Mouse (Mus musculus): ENCODE data around the gene Csmd2. TPM values are rescaled to one million over a fixed set of nuclear protein-coding genes. Genes with fewer than 3 reads are reported as not detected.

Csmd2 gene
- polyA plus RNA-seq, 1 experiment from 2014 or later = 0.21 TPM

DNA sequence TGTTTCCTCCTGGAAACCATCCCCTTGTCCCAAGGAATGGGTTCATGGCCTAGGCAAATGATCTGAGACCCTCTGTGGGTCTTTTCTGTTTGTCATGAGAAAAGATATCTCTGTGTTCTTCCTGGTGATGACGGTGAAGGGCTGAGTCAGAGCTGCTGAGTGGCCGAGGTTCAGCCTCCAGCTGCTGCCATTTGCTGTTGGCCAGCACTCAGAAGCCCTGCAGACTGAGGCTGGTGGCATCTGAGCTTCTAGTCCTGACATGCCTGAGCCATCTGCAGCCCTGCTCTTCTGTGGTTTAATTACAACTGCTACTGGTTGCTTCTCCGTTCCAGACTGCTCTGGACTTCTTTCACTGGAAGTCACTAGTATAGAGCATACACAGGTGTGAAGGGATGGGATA lies 277.7 kb downstream of the Csmd2 start:
- ATAC-seq (replicated peaks; ENCODE audit: insufficient number of reproducible peaks, low FRiP score, low TSS enrichment, low read depth) = no peak
- no peaks in the 10 kb centered on the region for H3K36me3 ChIP-seq (replicated peaks; ENCODE audit: control insufficient read depth, insufficient read depth, low read depth, low read length)
- no peaks in the 10 kb centered on the region for H3K9me3 ChIP-seq (replicated peaks; ENCODE audit: control insufficient read depth, low read length)
- no peaks in the 10 kb centered on the region for H3K4me1 ChIP-seq (ENCODE audit: control insufficient read depth, insufficient read depth, low read length)
- H3K4me3 ChIP-seq (ENCODE audit: low read depth, low read length) = no peak overlapping the region
- DNase-seq (ENCODE audit: low spot score) = no peak
- no peak overlapping the region for H3K9ac ChIP-seq (replicated peaks; ENCODE audit: low read length)
- no peaks in the 10 kb centered on the region for H3K27me3 ChIP-seq (ENCODE audit: control insufficient read depth, insufficient read depth, low read length)
- no peak overlapping the region for H3K27ac ChIP-seq (replicated peaks; ENCODE audit: low read depth, low read length)
- 84% methylated on average over 3 of the region's 3 CpGs for WGBS
- H3K4me2 ChIP-seq (ENCODE audit: low read depth, low read length) = no peak overlapping the region

DNA sequence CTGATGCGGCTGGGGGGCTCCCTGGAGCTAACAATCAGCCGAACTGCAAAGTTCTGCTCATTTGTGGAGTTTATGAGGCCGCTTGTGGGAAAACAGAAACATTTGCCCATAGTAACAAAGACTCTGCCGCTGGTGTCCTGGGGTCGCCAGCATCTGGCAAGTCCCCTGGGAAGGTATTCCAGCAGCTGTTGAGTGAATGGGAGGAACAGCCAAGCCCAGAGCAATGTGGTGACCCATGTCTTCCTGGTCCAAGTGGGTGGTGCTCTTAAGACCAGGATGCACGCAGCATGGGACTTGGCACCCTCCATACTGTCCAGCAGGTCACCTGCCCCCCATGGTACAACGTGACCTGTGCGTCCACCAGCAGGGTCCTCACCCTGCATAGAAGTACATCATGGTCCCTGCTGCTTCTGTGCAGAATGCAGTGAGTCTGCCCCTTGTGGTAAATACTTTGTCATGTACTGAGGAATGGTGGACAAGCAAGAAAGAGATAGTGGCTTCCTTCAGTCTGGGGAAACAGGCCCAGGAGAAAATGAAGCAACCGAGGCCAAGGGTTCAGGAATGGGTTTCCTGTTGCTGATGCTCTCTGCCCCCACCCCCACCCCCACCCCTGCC lies 281.7 kb downstream of the Csmd2 start:
- no peak overlapping the region for H3K9ac ChIP-seq (replicated peaks; ENCODE audit: low read length)
- no peaks in the 10 kb centered on the region for H3K36me3 ChIP-seq (replicated peaks; ENCODE audit: control insufficient read depth, insufficient read depth, low read depth, low read length)
- no peaks in the 10 kb centered on the region for H3K27me3 ChIP-seq (ENCODE audit: control insufficient read depth, insufficient read depth, low read length)
- WGBS = 75% methylated on average over 9 of the region's 9 CpGs
- ATAC-seq (replicated peaks; ENCODE audit: insufficient number of reproducible peaks, low FRiP score, low TSS enrichment, low read depth) (no peak), DNase-seq (ENCODE audit: low spot score) (no peak)
- H3K4me2 ChIP-seq (ENCODE audit: low read depth, low read length) = no peak overlapping the region
- no peak overlapping the region for H3K27ac ChIP-seq (replicated peaks; ENCODE audit: low read depth, low read length)
- H3K4me3 ChIP-seq (ENCODE audit: low read depth, low read length) = no peak overlapping the region
- no peaks in the 10 kb centered on the region for H3K9me3 ChIP-seq (replicated peaks; ENCODE audit: control insufficient read depth, low read length)
- no peaks in the 10 kb centered on the region for H3K4me1 ChIP-seq (ENCODE audit: control insufficient read depth, insufficient read depth, low read length)

DNA sequence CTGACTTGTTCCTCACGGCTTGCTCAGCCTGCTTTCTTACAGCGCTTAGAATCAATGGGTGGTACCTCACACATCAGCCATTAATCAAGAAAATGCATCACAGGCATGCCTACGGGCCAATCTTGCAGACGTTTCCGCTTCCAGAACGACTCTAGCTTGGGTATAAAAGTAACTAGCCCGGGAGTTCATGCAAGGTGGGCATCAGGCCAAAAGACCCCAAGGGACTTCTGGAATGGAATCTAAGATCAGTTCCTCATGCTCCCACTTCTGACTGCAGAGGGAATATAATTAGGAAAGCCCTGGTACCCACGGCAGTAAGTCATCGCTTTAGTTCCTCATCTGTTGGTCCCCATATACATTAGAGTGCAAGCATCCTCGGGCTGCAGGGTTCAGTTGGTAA lies 282.5 kb downstream of the Csmd2 start:
- Histone ChIP-seq H3K4me2 (ENCODE audit: low read depth, low read length) (no peak overlapping the region), H3K9ac (replicated peaks; ENCODE audit: low read length) (no peak overlapping the region), H3K4me1 (ENCODE audit: control insufficient read depth, insufficient read depth, low read length) (no peaks in the 10 kb centered on the region), H3K36me3 (replicated peaks; ENCODE audit: control insufficient read depth, insufficient read depth, low read depth, low read length) (no peaks in the 10 kb centered on the region), H3K9me3 (replicated peaks; ENCODE audit: control insufficient read depth, low read length) (no peaks in the 10 kb centered on the region), H3K4me3 (ENCODE audit: low read depth, low read length) (no peak overlapping the region), H3K27ac (replicated peaks; ENCODE audit: low read depth, low read length) (no peak overlapping the region), H3K27me3 (ENCODE audit: control insufficient read depth, insufficient read depth, low read length) (no peaks in the 10 kb centered on the region)
- 71% methylated on average over 10 of the region's 10 CpGs for WGBS
- no peak for ATAC-seq (replicated peaks; ENCODE audit: insufficient number of reproducible peaks, low FRiP score, low TSS enrichment, low read depth)
- peak; percentile 10 for DNase-seq (ENCODE audit: low spot score)

- no peak for ATAC-seq (replicated peaks; ENCODE audit: insufficient number of reproducible peaks, low FRiP score, low TSS enrichment, low read depth)
- Histone ChIP-seq H3K27me3 (ENCODE audit: control insufficient read depth, insufficient read depth, low read length) (no peaks in the 10 kb centered on the region), H3K36me3 (replicated peaks; ENCODE audit: control insufficient read depth, insufficient read depth, low read depth, low read length) (no peaks in the 10 kb centered on the region), H3K27ac (replicated peaks; ENCODE audit: low read depth, low read length) (no peak overlapping the region), H3K4me2 (ENCODE audit: low read depth, low read length) (no peak overlapping the region), H3K4me3 (ENCODE audit: low read depth, low read length) (no peak overlapping the region), H3K9ac (replicated peaks; ENCODE audit: low read length) (no peak overlapping the region), H3K4me1 (ENCODE audit: control insufficient read depth, insufficient read depth, low read length) (no peaks in the 10 kb centered on the region), H3K9me3 (replicated peaks; ENCODE audit: control insufficient read depth, low read length) (no peaks in the 10 kb centered on the region)
- 82% methylated on average over 19 of the region's 19 CpGs for WGBS
- DNase-seq (ENCODE audit: low spot score) = no peak
Observed at GRCm38 (mm10) chr4:128270931-128271330, 283.3 kb downstream of the Csmd2 start.

DNA sequence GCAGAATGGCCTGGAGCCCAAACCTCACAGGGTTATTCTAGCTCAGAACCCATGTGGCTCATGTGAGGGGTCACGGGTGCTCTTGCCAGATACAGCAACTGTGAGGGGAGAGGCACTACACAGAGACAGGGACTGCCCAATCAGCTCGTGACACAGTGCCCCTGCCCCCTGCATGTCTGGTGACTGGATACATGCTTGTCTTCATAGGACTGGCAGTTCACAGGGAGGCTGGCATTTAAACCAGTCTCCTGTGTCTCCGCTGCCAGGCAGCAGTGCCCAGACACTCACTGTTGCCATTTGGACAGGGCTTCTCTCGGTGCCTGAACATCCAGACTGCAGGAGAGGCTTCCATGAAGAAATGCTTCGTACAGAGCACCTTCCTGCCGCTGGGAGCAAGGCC lies 284.8 kb downstream of the Csmd2 start:
- 61% methylated on average over 6 of the region's 6 CpGs for WGBS
- H3K4me1 ChIP-seq (ENCODE audit: control insufficient read depth, insufficient read depth, low read length) = no peaks in the 10 kb centered on the region
- no peaks in the 10 kb centered on the region for H3K9me3 ChIP-seq (replicated peaks; ENCODE audit: control insufficient read depth, low read length)
- ATAC-seq (replicated peaks; ENCODE audit: insufficient number of reproducible peaks, low FRiP score, low TSS enrichment, low read depth) (no peak), DNase-seq (ENCODE audit: low spot score) (no peak)
- H3K27ac ChIP-seq (replicated peaks; ENCODE audit: low read depth, low read length) = no peak overlapping the region
- H3K4me2 ChIP-seq (ENCODE audit: low read depth, low read length) = no peak overlapping the region
- no peaks in the 10 kb centered on the region for H3K27me3 ChIP-seq (ENCODE audit: control insufficient read depth, insufficient read depth, low read length)
- no peak overlapping the region for H3K4me3 ChIP-seq (ENCODE audit: low read depth, low read length)
- no peak overlapping the region for H3K9ac ChIP-seq (replicated peaks; ENCODE audit: low read length)
- no peaks in the 10 kb centered on the region for H3K36me3 ChIP-seq (replicated peaks; ENCODE audit: control insufficient read depth, insufficient read depth, low read depth, low read length)

GRCm38 (mm10) chr4:128273146-128273545 lies 285.5 kb downstream of the Csmd2 start:
- DNase-seq (ENCODE audit: low spot score) = no peak
- H3K27me3 ChIP-seq (ENCODE audit: control insufficient read depth, insufficient read depth, low read length) = no peaks in the 10 kb centered on the region
- H3K36me3 ChIP-seq (replicated peaks; ENCODE audit: control insufficient read depth, insufficient read depth, low read depth, low read length) = no peaks in the 10 kb centered on the region
- H3K4me3 ChIP-seq (ENCODE audit: low read depth, low read length) = no peak overlapping the region
- no peaks in the 10 kb centered on the region for H3K9me3 ChIP-seq (replicated peaks; ENCODE audit: control insufficient read depth, low read length)
- no peak overlapping the region for H3K27ac ChIP-seq (replicated peaks; ENCODE audit: low read depth, low read length)
- H3K4me1 ChIP-seq (ENCODE audit: control insufficient read depth, insufficient read depth, low read length) = no peaks in the 10 kb centered on the region
- no peak overlapping the region for H3K4me2 ChIP-seq (ENCODE audit: low read depth, low read length)
- 82% methylated on average over 11 of the region's 11 CpGs for WGBS
- ATAC-seq (replicated peaks; ENCODE audit: insufficient number of reproducible peaks, low FRiP score, low TSS enrichment, low read depth) = no peak
- H3K9ac ChIP-seq (replicated peaks; ENCODE audit: low read length) = no peak overlapping the region

GRCm38 (mm10) chr4:128275116-128275515 lies 287.5 kb downstream of the Csmd2 start:
- H3K4me3 ChIP-seq (ENCODE audit: low read depth, low read length) = no peak overlapping the region
- 85% methylated on average over 5 of the region's 5 CpGs for WGBS
- H3K36me3 ChIP-seq (replicated peaks; ENCODE audit: control insufficient read depth, insufficient read depth, low read depth, low read length) = no peaks in the 10 kb centered on the region
- no peak overlapping the region for H3K4me2 ChIP-seq (ENCODE audit: low read depth, low read length)
- no peak overlapping the region for H3K9ac ChIP-seq (replicated peaks; ENCODE audit: low read length)
- no peaks in the 10 kb centered on the region for H3K9me3 ChIP-seq (replicated peaks; ENCODE audit: control insufficient read depth, low read length)
- DNase-seq (ENCODE audit: low spot score) (no peak), ATAC-seq (replicated peaks; ENCODE audit: insufficient number of reproducible peaks, low FRiP score, low TSS enrichment, low read depth) (no peak)
- H3K27me3 ChIP-seq (ENCODE audit: control insufficient read depth, insufficient read depth, low read length) = no peaks in the 10 kb centered on the region
- no peaks in the 10 kb centered on the region for H3K4me1 ChIP-seq (ENCODE audit: control insufficient read depth, insufficient read depth, low read length)
- no peak overlapping the region for H3K27ac ChIP-seq (replicated peaks; ENCODE audit: low read depth, low read length)

DNA sequence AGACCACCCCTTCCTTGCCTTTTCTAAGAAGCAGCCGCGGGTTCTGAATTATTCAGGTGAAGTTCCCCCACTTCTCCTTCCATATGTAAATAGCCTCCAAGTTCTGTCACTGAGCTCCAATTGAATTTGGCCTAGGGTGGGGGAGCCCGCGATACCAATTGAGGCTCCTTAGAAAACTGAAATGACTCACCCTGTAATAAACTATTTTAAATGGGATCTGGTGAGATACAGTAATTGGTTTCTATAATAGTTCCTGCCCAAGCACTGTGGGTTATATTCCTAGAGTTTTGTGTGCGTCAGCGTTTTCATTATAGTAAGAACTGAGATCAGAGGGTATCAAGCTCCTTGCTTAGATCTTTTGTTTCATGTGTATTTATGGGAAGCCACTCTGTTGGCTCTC lies 287.9 kb downstream of the Csmd2 start:
- Histone ChIP-seq H3K36me3 (replicated peaks; ENCODE audit: control insufficient read depth, insufficient read depth, low read depth, low read length) (no peaks in the 10 kb centered on the region), H3K27me3 (ENCODE audit: control insufficient read depth, insufficient read depth, low read length) (no peaks in the 10 kb centered on the region), H3K27ac (replicated peaks; ENCODE audit: low read depth, low read length) (no peak overlapping the region), H3K9me3 (replicated peaks; ENCODE audit: control insufficient read depth, low read length) (no peaks in the 10 kb centered on the region), H3K4me2 (ENCODE audit: low read depth, low read length) (no peak overlapping the region), H3K4me3 (ENCODE audit: low read depth, low read length) (no peak overlapping the region), H3K4me1 (ENCODE audit: control insufficient read depth, insufficient read depth, low read length) (no peaks in the 10 kb centered on the region), H3K9ac (replicated peaks; ENCODE audit: low read length) (no peak overlapping the region)
- WGBS = 81% methylated on average over 6 of the region's 6 CpGs
- ATAC-seq (replicated peaks; ENCODE audit: insufficient number of reproducible peaks, low FRiP score, low TSS enrichment, low read depth) = no peak
- DNase-seq (ENCODE audit: low spot score) = no peak
